Mouse (Mus musculus) ES-Bruce4 (cell line): ENCODE results near the gene 9530077C05Rik. TPM values are rescaled to one million over a fixed set of nuclear protein-coding genes. Genes with fewer than 3 reads are reported as not detected.

Experiments used
- H3K27ac ChIP-seq: 2 replicates; pipeline ENCODE4 v1.5.1; 2012; ENCODE audit warnings: low read length, inconsistent platforms; ENCODE audit not compliant: insufficient read depth
- H3K27me3 ChIP-seq: 2 replicates; pipeline ENCODE4 v1.6.1; 2012; ENCODE audit warnings: mild to moderate bottlenecking, low read length, inconsistent platforms; ENCODE audit not compliant: control insufficient read depth, poor library complexity, insufficient read depth, severe bottlenecking
- H3K36me3 ChIP-seq: 2 replicates; pipeline ENCODE4 v1.6.1; 2012; ENCODE audit warnings: inconsistent platforms, mild to moderate bottlenecking, low read length, moderate library complexity; ENCODE audit not compliant: control insufficient read depth, poor library complexity, insufficient read depth, severe bottlenecking
- H3K4me1 ChIP-seq: one replicate; pipeline ENCODE4 v1.8.1; 2011; ENCODE audit warnings: low read length; ENCODE audit not compliant: control insufficient read depth, insufficient read depth
- H3K4me3 ChIP-seq: 2 replicates; pipeline ENCODE4 v1.5.1; 2011; ENCODE audit warnings: low read depth, mild to moderate bottlenecking, low read length
- H3K9ac ChIP-seq: 2 replicates; pipeline ENCODE4 v1.6.1; 2012; ENCODE audit warnings: low read depth, mild to moderate bottlenecking, inconsistent platforms; ENCODE audit not compliant: poor library complexity, severe bottlenecking
- H3K9me3 ChIP-seq: replicated peaks from 2 replicates; pipeline ENCODE4 v1.6.1; 2012; ENCODE audit warnings: mild to moderate bottlenecking, low read length, inconsistent platforms; ENCODE audit not compliant: control insufficient read depth, poor library complexity, insufficient read depth, severe bottlenecking
- CTCF ChIP-seq: IDR thresholded peaks from one replicate; pipeline ENCODE4 v1.8.1; 2011; ENCODE audit warnings: low read depth, low read length
- EP300 ChIP-seq: IDR thresholded peaks from 2 replicates; pipeline ENCODE4 v1.6.1; 2011; ENCODE audit warnings: low read depth, low read length; ENCODE audit not compliant: insufficient read depth
- POLR2A ChIP-seq: IDR thresholded peaks from one replicate; pipeline ENCODE4 v1.8.1; 2011; ENCODE audit warnings: low read length; ENCODE audit not compliant: insufficient read depth
- polyA plus RNA-seq: library from polyadenylated mRNA; stranded (reverse); fragments of >200 nt; gene quantifications from 2 replicates; pipeline ENCODE4 v1.2.4, GENCODE M21; 2011; ENCODE audit warnings: low read depth; ENCODE audit not compliant: missing spikeins, insufficient read depth, insufficient read length

9530077C05Rik gene
- polyA plus RNA-seq, 1 experiment, result 3.8 TPM

DNA sequence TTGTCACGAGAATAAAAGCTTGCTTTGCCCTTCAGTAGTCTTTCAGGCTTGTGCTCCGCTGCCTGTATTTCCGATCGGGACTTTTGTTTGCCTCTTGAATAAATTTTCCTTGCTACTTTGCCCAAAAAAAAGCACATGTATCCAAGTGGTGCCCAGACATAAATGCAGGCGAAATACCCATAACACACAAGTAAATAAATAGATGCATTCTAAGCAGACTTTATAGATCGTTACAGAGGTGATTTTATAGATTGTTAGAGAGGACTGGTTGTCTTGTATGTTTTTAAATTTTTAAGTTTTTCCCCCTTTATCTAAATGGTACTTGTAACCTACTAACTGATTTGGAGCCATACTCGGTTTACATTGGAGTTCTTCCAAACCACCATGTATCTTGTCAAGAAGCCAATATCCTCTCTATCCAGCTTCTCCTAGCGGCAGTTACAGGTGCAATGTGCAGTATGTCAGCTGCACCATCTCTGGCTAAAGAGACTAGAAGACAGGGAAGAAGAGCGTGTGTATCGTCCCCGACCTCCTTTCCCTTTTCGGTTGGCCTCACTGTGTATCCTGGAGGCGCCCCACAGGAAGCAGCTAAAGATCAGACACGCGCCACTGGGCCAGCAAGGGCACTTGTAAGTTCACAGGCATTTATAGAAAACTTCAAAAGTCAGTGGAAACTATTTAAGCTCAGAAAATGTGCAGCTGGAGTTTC lies 18.4 kb downstream of the 9530077C05Rik start:
- Histone ChIP-seq H3K4me3 (no peak overlapping the region), H3K36me3 (no peaks in the 10 kb centered on the region), H3K4me1 (no peaks in the 10 kb centered on the region), H3K9me3 (no peaks in the 10 kb centered on the region), H3K9ac (no peak overlapping the region), H3K27me3 (no peaks in the 10 kb centered on the region), H3K27ac (no peak overlapping the region)
- no peak for TF ChIP-seq CTCF
- no peak for TF ChIP-seq EP300
- no peak for TF ChIP-seq POLR2A

DNA sequence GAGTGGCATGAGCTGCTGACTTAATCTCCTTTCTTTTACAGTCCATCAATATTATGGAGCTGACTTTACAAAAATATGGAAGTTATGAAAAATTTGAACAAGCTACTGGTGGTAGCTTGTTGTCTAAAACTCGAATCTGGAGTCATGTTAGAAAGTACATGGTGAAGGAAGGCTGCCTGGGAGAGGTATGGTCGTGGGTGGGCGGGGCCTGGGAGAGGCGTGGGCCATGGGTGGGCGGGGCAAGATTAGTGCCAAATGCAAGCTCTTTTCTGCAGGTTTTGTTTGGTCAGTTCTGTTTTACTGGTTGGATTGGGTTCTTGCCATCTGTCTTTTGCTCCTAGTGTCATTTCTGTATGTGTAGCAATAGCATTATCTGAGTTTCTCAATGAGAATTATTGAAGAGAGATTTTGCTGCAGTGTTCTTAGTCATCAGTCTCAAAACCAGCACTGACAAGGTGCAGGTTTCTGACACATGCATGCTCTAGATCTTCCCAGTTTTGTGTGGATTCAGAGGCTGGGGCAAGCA lies 19.1 kb downstream of the 9530077C05Rik start:
- Histone ChIP-seq H3K4me3 (no peak overlapping the region), H3K27me3 (no peaks in the 10 kb centered on the region), H3K27ac (no peak overlapping the region), H3K4me1 (no peaks in the 10 kb centered on the region), H3K9me3 (no peaks in the 10 kb centered on the region), H3K9ac (no peak overlapping the region), H3K36me3 (no peaks in the 10 kb centered on the region)
- TF ChIP-seq EP300, result no peak
- TF ChIP-seq CTCF, result no peak
- TF ChIP-seq POLR2A, result no peak

DNA sequence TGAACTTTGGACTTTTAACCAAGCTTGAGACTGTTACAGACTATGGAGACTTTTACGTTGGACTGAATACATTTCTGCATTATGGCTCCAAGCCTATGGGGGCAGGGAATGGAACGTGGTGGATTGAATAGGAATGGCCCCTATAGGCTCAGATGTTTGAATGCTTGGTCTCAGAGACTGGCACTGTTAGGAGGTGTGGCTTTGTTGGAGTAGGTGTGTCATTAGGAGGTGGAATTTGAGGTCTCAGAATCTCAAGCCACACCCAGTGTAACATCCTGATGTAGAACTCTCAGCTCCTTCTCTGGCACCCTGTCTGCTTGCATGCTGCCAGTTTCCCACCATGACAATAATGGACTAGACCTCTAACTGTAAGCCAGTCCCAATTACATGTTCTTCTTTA lies 21.9 kb downstream of the 9530077C05Rik start:
- TF ChIP-seq POLR2A (no peak), EP300 (no peak), CTCF (no peak)
- Histone ChIP-seq H3K27ac (no peak overlapping the region), H3K36me3 (no peaks in the 10 kb centered on the region), H3K9me3 (no peaks in the 10 kb centered on the region), H3K9ac (no peak overlapping the region), H3K4me1 (no peaks in the 10 kb centered on the region), H3K27me3 (no peaks in the 10 kb centered on the region), H3K4me3 (no peak overlapping the region)

DNA sequence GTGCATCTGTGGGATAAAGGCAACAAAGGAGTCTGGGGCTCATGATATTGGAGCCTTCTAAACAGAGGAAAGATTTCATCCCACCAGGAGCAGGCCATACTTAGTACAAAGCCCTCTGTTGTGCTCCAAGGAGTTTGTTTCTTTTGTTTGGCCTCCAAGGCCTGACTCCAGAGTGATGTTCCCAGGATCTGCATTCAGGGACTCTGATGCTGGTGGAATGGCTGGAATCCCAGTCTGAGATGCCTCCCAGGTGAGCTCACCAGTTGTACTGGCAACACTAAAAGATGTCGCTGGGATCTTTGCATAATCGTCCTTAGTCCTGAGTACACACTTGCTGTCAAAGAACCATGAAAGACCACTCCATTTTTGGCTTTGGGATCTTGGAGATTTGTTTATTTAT lies 22.8 kb downstream of the 9530077C05Rik start:
- Histone ChIP-seq H3K4me1 (no peaks in the 10 kb centered on the region), H3K9ac (no peak overlapping the region), H3K27ac (no peak overlapping the region), H3K4me3 (no peak overlapping the region), H3K27me3 (no peaks in the 10 kb centered on the region), H3K9me3 (no peaks in the 10 kb centered on the region), H3K36me3 (no peaks in the 10 kb centered on the region)
- no peak for TF ChIP-seq POLR2A
- TF ChIP-seq CTCF, result no peak
- no peak for TF ChIP-seq EP300

DNA sequence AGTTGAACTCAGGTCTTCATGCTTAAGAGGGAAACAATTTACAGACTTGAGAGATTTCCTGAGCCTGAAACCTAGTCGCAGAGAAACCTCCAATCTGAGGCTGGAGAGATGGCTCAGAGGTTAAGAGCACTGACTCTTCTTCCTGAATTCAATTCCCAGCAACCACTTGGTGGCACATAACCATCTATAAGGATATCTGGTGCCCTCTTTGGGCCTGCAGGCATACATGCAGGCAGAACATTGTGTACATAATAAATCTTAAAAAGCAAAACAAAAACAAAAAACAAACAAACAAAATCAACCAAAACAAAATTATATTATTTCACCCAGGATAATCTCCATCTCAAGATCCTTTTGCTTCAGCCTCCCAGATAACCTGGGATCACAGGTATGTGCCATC lies 27.5 kb downstream of the 9530077C05Rik start:
- Histone ChIP-seq H3K4me1 (no peaks in the 10 kb centered on the region), H3K27ac (no peak overlapping the region), H3K9me3 (no peaks in the 10 kb centered on the region), H3K4me3 (no peak overlapping the region), H3K9ac (no peak overlapping the region), H3K27me3 (no peaks in the 10 kb centered on the region), H3K36me3 (no peaks in the 10 kb centered on the region)
- TF ChIP-seq CTCF (no peak), EP300 (no peak), POLR2A (no peak)

DNA sequence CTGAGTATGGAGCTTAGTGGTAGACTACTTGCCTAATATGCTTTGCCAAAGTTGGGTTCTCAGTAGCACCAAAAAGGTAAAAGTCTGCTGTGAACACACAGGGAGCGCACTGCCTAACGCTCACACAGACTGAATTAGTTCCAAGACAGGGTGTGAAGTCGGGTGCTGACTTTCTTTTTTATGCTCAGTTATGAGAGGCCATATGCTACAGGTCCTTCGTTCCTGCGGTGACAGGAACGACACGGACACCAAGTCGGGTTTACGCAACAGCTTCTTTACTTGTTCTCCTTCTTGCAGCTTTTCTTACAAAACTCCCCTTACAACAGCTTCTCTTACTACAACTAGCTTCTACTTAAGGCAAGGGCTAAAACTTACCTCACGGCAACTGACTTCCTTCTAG lies 31.8 kb downstream of the 9530077C05Rik start:
- Histone ChIP-seq H3K27me3 (no peaks in the 10 kb centered on the region), H3K9ac (no peak overlapping the region), H3K36me3 (0 out of 2 replicates have a peak, but pooled peaks cover 4% of the 10 kb centered on the region), H3K4me3 (no peak overlapping the region), H3K9me3 (no peaks in the 10 kb centered on the region), H3K4me1 (no peaks in the 10 kb centered on the region), H3K27ac (no peak overlapping the region)
- TF ChIP-seq POLR2A (no peak), EP300 (no peak), CTCF (no peak)
